Mouse (Mus musculus) limb, embryonic 15.5 days (tissue): Measurements from ENCODE around the gene Bcat1. TPM values are rescaled to one million over a fixed set of nuclear protein-coding genes. Genes with fewer than 3 reads are reported as not detected.

Source experiments
- ATAC-seq: fragments of 200-750 bp; cut with Nextera tagmentation; 2 replicates; pipeline ENCODE4 v1.8.0; 2017; ENCODE audit warnings: low read depth, moderate TSS enrichment; ENCODE audit not compliant: insufficient number of reproducible peaks, low FRiP score, low TSS enrichment
- H3K27ac ChIP-seq: fragments of 300-500 bp; sonication (generic); 2 replicates; pipeline ENCODE4 v1.5.1; 2015; ENCODE audit warnings: moderate library complexity, mild to moderate bottlenecking, inconsistent platforms
- H3K27me3 ChIP-seq: fragments of 300-500 bp; sonication (generic); 2 replicates; pipeline ENCODE4 v1.6.1; 2015; ENCODE audit warnings: inconsistent platforms
- H3K36me3 ChIP-seq: fragments of 300-500 bp; sonication (generic); 2 replicates; pipeline ENCODE4 v1.6.1; 2015; ENCODE audit warnings: inconsistent platforms
- H3K4me1 ChIP-seq: fragments of 300-500 bp; sonication (generic); 2 replicates; pipeline ENCODE4 v1.6.1; 2015; ENCODE audit warnings: inconsistent platforms
- H3K4me2 ChIP-seq: fragments of 300-500 bp; sonication (generic); 2 replicates; pipeline ENCODE4 v1.6.1; 2015; ENCODE audit warnings: mild to moderate bottlenecking, inconsistent platforms
- H3K4me3 ChIP-seq: fragments of 300-500 bp; sonication (generic); 2 replicates; pipeline ENCODE4 v1.5.1; 2015; ENCODE audit warnings: mild to moderate bottlenecking, inconsistent platforms
- H3K9ac ChIP-seq: fragments of 300-500 bp; sonication (generic); 2 replicates; pipeline ENCODE4 v1.6.1; 2015; ENCODE audit warnings: inconsistent platforms
- H3K9me3 ChIP-seq: fragments of 300-500 bp; sonication (generic); 2 replicates; pipeline ENCODE4 v1.6.1; 2016; ENCODE audit warnings: inconsistent platforms
- WGBS: fragments of 180-500 bp; shearing (Covaris S2); methylation state at CpG from one replicate; pipeline ENCODE4 v1.1.7; 2015; 5-methylcytosine and 5-hydroxymethylcytosine counted together
- polyA plus RNA-seq: library from polyadenylated mRNA; unstranded; fragments of >200 nt; fragmentation: Nextera tagmentation; extraction: Ambion mirVana; gene quantifications from 2 replicates; pipeline ENCODE4 v1.2.1, GENCODE M21; 2015

The Bcat1 gene
- polyA plus RNA-seq, 1 experiment from 2014 or later, result 31.2 TPM

DNA sequence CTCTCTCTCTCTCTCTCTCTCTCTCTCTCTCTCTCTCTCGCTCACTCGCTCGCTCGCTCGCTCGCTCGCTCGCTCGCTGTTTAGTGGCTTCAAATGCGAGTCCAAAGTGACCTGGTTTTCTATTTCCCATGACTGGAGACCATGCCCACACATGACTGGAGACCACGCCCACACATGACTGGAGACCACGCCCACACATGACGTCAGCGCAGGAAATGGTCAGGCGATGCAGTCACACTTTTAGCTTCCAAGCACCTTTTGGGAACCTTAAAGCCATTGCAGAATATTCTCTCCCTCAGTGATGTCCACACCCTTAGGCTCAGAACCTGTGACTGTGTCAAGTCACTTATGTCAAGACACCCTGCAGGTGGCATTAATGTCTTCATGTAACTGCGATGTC lies 59.3 kb downstream of the Bcat1 start:
- Histone ChIP-seq H3K4me3 (no peak overlapping the region), H3K27me3 (no peaks in the 10 kb centered on the region), H3K27ac (no peak overlapping the region), H3K4me2 (no peak overlapping the region), H3K9ac (no peak overlapping the region), H3K9me3 (no peaks in the 10 kb centered on the region; the same call in 1 of the 2 replicates), H3K36me3 (peaks cover 2% of the 10 kb centered on the region; the same call in 1 of the 2 replicates), H3K4me1 (no peaks in the 10 kb centered on the region)
- ATAC-seq, result no peak
- WGBS, result 94% methylated on average over 16 of the region's 16 CpGs

DNA sequence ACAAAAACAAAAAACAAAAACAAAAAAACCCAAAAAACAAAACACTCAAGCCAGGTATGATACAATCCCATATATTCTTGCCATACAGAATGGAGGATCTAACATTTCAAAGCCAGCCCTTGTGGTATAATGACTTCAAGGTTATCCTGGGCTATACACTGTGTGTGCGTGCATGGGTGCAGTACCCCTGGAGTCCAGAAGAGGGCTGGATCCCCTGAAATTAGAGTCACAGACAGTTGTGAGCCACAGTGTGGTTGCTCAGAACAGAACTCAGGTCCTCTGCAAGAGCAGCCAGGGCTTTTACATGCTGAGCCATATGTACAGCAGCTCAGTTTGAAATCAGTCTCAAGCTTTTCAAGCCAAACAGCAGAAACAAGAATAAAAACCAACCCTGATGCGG lies 61.0 kb downstream of the Bcat1 start:
- no peak for ATAC-seq
- Histone ChIP-seq H3K27me3 (no peaks in the 10 kb centered on the region), H3K4me3 (no peak overlapping the region), H3K4me2 (no peak overlapping the region), H3K9me3 (no peaks in the 10 kb centered on the region; the same call in 1 of the 2 replicates), H3K27ac (no peak overlapping the region), H3K36me3 (peaks cover 2% of the 10 kb centered on the region; the same call in 1 of the 2 replicates), H3K4me1 (no peaks in the 10 kb centered on the region), H3K9ac (no peak overlapping the region)
- WGBS, result 99% methylated on average over 2 of the region's 2 CpGs

DNA sequence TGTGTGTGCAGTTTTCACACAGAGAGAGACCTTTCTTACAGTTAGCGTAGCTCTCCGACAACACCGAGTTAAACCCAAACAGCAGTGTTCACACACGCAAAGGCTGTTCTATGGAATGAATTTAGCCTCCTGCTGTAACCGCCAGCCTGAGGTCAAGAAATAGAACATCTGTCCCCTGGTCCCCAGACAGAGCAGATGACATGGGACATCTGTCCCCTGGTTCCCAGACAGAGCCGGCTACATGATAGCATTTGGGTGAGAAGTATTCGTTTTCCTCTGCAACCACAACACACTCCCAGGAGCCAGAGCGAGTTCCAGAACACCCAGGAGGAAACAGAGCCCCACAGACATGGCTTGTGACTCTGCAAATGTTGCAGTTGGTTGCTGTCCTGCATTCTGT lies 63.3 kb downstream of the Bcat1 start:
- Histone ChIP-seq H3K27ac (no peak overlapping the region), H3K4me1 (no peaks in the 10 kb centered on the region), H3K4me3 (no peak overlapping the region), H3K36me3 (no peaks in the 10 kb centered on the region; the same call in 1 of the 2 replicates), H3K27me3 (no peaks in the 10 kb centered on the region), H3K9ac (no peak overlapping the region), H3K9me3 (no peaks in the 10 kb centered on the region; the same call in 1 of the 2 replicates), H3K4me2 (no peak overlapping the region)
- ATAC-seq, result no peak
- 85% methylated on average over 8 of the region's 8 CpGs for WGBS

DNA sequence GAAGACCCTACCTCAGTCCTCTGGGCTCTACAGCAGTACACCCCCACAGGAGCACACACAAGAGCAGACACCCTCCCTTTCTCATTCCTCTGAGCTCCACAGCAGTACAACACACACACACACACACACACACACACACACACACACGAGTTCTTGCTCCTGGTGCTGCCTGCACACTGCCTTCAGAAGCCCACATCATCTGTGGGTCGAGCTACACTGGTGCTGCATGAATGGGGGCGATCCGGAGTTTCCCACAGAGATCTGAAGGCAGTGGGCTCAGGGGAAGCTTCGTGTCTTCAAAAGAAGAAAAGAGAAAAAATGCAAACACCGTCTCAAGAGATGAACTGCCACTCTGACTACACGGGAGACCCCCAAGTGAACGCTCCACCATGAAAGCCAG lies 64.8 kb downstream of the Bcat1 start:
- Histone ChIP-seq H3K4me2 (no peak overlapping the region), H3K4me1 (no peaks in the 10 kb centered on the region), H3K4me3 (no peak overlapping the region), H3K27ac (no peak overlapping the region), H3K9me3 (no peaks in the 10 kb centered on the region; the same call in 1 of the 2 replicates), H3K9ac (no peak overlapping the region), H3K36me3 (no peaks in the 10 kb centered on the region), H3K27me3 (no peaks in the 10 kb centered on the region)
- WGBS, result 87% methylated on average over 8 of the region's 8 CpGs
- no peak for ATAC-seq

DNA sequence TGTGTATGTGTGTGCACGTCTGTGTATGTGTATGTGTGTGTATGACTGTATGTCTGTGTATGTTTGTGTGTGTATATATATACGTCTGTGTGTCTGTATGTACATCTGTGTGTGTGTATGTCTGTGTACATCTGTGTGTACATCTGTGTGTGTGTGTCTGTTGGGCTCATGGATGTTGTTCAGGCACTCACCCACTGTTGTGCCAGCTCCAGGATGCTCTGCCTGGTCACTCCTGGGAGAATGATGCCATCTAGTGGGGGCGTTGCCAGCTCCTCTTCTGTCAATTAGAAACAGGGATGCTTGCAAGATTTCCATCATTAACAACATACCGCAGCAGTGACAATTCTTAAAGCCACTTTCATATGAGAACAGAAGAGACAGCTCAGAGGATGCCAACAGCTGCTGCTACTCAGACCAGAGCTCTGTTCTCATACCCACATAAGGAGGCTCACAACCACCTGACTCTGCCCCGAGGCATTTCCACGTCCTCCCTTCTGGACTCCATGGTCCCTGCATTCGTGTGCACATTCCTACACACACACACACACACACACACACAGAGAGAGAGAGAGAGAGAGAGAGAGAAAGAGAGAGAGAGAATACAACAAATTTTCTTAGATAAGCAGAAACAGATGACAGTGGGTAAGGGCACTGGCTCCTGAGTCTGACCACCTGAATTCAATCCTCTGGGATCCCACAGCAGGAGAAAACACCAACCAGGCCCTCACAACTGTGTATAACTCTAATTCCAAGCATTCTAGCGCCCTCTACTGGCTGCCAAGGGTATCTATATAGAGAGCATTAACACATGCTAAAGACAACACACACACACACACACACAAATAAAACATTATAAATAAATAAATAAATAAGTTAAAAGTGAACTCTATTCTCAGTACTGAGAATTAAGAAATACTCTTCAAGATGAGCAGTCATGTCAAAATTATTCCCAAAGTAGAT lies 65.8 kb downstream of the Bcat1 start:
- H3K9ac ChIP-seq, result no peak overlapping the region
- 68% methylated on average over 8 of the region's 8 CpGs for WGBS
- no peak overlapping the region for H3K4me2 ChIP-seq
- no peak overlapping the region for H3K27ac ChIP-seq
- no peaks in the 10 kb centered on the region for H3K4me1 ChIP-seq
- H3K36me3 ChIP-seq, result no peaks in the 10 kb centered on the region
- no peaks in the 10 kb centered on the region for H3K9me3 ChIP-seq
- H3K27me3 ChIP-seq, result no peaks in the 10 kb centered on the region
- no peak overlapping the region for H3K4me3 ChIP-seq
- no peak for ATAC-seq

DNA sequence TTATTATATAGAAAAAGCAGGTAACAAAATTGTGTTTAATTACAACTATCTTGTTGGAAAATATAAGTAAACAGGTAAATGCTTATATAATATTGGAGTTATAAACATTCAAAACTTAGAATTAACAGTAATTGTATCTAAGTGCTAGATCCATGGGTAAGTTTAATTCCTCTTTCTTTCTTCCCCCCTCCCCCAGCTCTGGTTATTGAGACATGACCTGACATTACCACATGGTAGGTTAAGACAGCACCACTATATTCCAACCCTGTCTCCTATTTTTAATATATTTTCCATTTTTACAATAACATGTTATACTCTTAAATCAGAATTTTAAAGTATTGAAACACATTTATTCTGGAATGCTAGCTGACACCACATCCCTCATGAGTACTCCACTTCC lies 72.5 kb downstream of the Bcat1 start:
- H3K4me1 ChIP-seq, result no peaks in the 10 kb centered on the region
- no peak overlapping the region for H3K9ac ChIP-seq
- H3K4me2 ChIP-seq, result no peak overlapping the region
- H3K9me3 ChIP-seq, result no peaks in the 10 kb centered on the region
- H3K27me3 ChIP-seq, result no peaks in the 10 kb centered on the region
- no peaks in the 10 kb centered on the region for H3K36me3 ChIP-seq
- ATAC-seq, result no peak
- H3K27ac ChIP-seq, result no peak overlapping the region
- H3K4me3 ChIP-seq, result no peak overlapping the region

DNA sequence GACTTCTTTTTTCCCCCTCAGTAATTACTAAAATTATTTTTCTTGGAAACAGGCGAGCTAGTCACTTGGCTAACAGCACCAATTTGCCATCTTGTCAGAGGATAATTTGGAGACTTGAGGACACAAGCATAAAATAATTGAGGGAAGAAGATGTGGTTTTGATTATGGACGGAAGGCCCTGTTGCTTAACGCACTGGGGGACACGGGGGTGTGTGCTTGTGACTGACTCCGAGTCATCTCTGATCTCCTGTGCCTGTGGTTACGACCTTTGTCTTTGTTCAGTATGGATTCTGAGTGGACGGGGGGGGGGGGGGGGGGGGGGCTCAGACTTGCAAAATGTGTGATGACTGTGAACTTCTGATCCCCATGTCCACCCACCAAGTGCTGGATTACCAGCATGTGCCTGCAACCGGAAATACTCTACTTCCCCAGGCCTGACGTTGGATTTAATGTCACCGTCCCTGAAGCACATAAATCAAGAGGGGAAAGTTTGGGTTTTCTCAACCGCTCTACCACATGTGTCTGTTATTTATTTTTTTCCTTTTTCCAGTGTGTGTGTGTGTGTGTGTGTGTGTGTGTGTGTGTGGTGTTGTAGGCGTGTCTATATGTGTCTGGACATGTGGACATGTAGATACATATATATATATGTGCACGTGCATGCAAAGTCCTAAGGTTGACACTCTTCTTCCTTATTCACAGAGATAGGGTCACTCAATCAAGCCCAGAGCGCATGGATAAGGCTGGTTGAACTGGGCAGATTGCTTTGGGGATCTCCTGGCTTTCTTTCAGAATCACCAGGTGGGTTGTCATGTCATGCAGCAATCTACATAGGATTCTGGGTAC lies 73.7 kb downstream of the Bcat1 start:
- ATAC-seq, result no peak
- H3K27ac ChIP-seq, result no peak overlapping the region
- no peak overlapping the region for H3K9ac ChIP-seq
- H3K4me2 ChIP-seq, result no peak overlapping the region
- WGBS, result 45% methylated on average over 13 of the region's 14 CpGs
- no peaks in the 10 kb centered on the region for H3K4me1 ChIP-seq
- no peaks in the 10 kb centered on the region for H3K27me3 ChIP-seq
- no peaks in the 10 kb centered on the region for H3K36me3 ChIP-seq
- no peaks in the 10 kb centered on the region for H3K9me3 ChIP-seq
- no peak overlapping the region for H3K4me3 ChIP-seq

DNA sequence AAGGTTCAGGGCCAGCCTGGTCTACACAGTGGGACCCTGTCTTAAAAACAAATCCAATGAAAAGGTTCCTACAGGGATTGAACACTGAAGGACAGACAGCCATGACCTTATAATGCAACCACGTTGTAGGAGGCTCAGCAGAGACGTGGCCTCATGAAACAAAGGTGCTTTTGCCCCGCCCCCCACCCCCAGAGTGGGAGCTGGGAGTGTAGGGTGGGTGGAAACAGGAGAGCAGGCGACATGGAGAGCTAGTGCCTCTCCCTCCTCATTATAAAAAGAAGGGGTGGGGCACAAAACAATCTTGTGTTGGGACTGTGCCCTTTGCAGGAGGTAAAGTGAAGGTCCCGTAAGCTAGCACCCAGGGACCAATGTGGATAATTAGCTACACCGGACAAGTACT lies 74.5 kb downstream of the Bcat1 start:
- no peaks in the 10 kb centered on the region for H3K36me3 ChIP-seq
- no peak overlapping the region for H3K9ac ChIP-seq
- H3K27me3 ChIP-seq, result no peaks in the 10 kb centered on the region
- H3K9me3 ChIP-seq, result no peaks in the 10 kb centered on the region
- H3K4me3 ChIP-seq, result no peak overlapping the region
- WGBS, result 55% methylated on average over 6 of the region's 6 CpGs
- H3K27ac ChIP-seq, result no peak overlapping the region
- ATAC-seq, result no peak
- no peaks in the 10 kb centered on the region for H3K4me1 ChIP-seq
- H3K4me2 ChIP-seq, result no peak overlapping the region

DNA sequence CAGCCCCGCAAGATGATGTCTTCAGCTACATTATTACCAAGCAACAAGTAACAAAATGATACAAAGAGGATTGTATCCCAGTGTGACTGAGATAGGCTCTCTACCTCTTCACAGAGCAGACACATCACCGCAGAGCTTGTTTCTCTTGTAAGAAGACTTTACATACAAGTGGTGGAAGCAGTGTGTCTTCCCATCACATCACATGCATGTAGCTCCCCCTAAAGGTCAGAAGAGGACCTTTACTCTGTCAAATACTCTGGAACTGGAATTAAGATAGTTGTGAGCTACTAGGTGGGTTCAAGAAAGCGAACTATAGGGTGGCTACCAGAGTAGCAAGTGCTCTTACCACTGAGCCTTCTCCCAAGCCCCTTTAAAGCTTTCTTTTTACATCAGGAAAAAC lies 78.8 kb downstream of the Bcat1 start:
- Histone ChIP-seq H3K36me3 (no peaks in the 10 kb centered on the region), H3K27me3 (no peaks in the 10 kb centered on the region), H3K9ac (no peak overlapping the region), H3K4me2 (no peak overlapping the region), H3K4me3 (no peak overlapping the region), H3K27ac (no peak overlapping the region), H3K9me3 (no peaks in the 10 kb centered on the region), H3K4me1 (no peaks in the 10 kb centered on the region)
- WGBS, result 89% methylated on average over 3 of the region's 3 CpGs
- no peak for ATAC-seq

DNA sequence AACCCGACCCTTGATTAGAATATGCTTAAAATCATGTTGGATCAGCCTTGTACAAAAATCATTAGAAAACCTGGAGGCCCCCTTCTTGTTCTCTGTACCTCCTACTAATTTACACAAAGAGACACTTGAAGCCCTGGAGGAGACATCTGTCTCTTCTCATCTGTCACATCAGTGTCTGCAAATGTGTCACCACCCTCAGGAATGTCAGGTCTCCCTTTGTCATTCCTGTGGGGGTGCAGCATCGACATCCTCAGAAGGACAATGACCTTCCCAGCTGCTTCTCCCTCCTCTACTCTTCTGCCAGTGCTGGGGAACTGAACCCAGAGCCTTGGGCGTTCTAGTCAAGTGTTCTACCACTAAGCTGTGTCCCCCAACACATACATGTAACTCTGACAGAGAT lies 83.9 kb downstream of the Bcat1 start:
- Histone ChIP-seq H3K27ac (no peak overlapping the region), H3K36me3 (no peaks in the 10 kb centered on the region), H3K27me3 (no peaks in the 10 kb centered on the region), H3K9ac (no peak overlapping the region), H3K4me2 (no peak overlapping the region), H3K4me3 (no peak overlapping the region), H3K9me3 (no peaks in the 10 kb centered on the region), H3K4me1 (no peaks in the 10 kb centered on the region)
- ATAC-seq, result no peak
- WGBS, result 62% methylated on average over 3 of the region's 3 CpGs

DNA sequence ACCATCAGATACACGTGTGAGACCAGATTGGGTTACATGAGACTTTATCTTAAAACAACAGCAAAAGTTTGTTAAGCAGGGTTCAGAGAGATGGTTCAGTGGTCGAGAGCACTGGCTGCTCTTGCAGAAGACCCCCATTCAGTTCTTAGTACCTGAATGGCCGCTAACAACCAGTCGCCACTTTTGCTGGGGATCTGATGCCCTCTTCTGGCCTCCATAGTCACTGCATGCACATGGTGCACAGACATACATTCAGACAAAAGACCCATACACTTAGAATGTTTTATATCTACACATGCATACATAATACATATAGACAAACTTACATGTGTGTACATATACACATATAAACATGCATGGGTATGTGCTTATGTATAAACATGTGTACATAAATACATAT lies 86.8 kb downstream of the Bcat1 start:
- H3K9me3 ChIP-seq, result no peaks in the 10 kb centered on the region
- no peak overlapping the region for H3K4me2 ChIP-seq
- H3K27me3 ChIP-seq, result no peaks in the 10 kb centered on the region
- no peaks in the 10 kb centered on the region for H3K36me3 ChIP-seq
- no peak overlapping the region for H3K9ac ChIP-seq
- no peak for ATAC-seq
- WGBS, result 88% methylated on average over 4 of the region's 4 CpGs
- H3K4me1 ChIP-seq, result no peaks in the 10 kb centered on the region
- H3K4me3 ChIP-seq, result no peak overlapping the region
- no peak overlapping the region for H3K27ac ChIP-seq

DNA sequence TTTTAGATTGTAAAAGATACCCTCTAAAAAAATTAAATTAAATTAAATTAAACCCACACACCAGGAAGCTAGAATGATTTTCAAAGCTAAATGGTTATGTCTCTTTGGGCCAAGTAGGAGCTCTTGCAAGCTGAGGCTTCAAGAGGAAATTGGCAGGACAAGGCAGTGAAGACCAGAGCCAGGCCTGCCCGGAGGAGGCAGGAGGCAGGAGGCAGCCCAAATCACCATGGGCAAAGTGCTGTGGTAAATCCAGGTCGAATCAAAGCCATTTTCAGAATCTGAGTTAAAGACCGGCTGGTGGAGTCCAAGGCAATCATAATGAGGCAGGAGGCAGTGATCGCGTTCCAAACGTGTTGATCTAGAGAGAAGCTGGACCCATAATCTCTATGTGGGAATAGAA lies 88.3 kb downstream of the Bcat1 start:
- WGBS, result 76% methylated on average over 6 of the region's 6 CpGs
- no peak overlapping the region for H3K4me2 ChIP-seq
- no peak for ATAC-seq
- no peaks in the 10 kb centered on the region for H3K4me1 ChIP-seq
- no peak overlapping the region for H3K9ac ChIP-seq
- no peak overlapping the region for H3K4me3 ChIP-seq
- H3K36me3 ChIP-seq, result no peaks in the 10 kb centered on the region
- H3K27me3 ChIP-seq, result no peaks in the 10 kb centered on the region
- no peaks in the 10 kb centered on the region for H3K9me3 ChIP-seq
- H3K27ac ChIP-seq, result no peak overlapping the region
